Mouse (Mus musculus) liver, adult 2 months (tissue): Measurements from ENCODE around the gene Ccl17. TPM values are rescaled to one million over a fixed set of nuclear protein-coding genes. Genes with fewer than 3 reads are reported as not detected.

ENCODE experiments used
- DNase-seq: peaks from one replicate; pipeline ENCODE4 v3.0.0-alpha.2; 2011; ENCODE audit warnings: low read depth, low spot score; ENCODE audit errors: extremely low read depth
- H3K27ac ChIP-seq: fragments of 200-500 bp; replicated peaks from 2 replicates; pipeline ENCODE4 v1.5.1; 2012; ENCODE audit warnings: low read depth, mild to moderate bottlenecking, control low read depth, inconsistent platforms, low read length; ENCODE audit not compliant: insufficient read depth
- H3K27me3 ChIP-seq: fragments of 200-500 bp; 2 replicates; pipeline ENCODE4 v1.6.1; 2012; ENCODE audit warnings: mild to moderate bottlenecking, moderate library complexity, low read length, inconsistent platforms; ENCODE audit not compliant: control insufficient read depth, insufficient read depth
- H3K36me3 ChIP-seq: fragments of 200-500 bp; 2 replicates; pipeline ENCODE4 v1.6.1; 2012; ENCODE audit warnings: low read length, inconsistent platforms; ENCODE audit not compliant: control insufficient read depth, insufficient read depth
- H3K4me1 ChIP-seq: fragments of 200-500 bp; 2 replicates; pipeline ENCODE4 v1.6.1; 2011; ENCODE audit warnings: low read length; ENCODE audit not compliant: control insufficient read depth, insufficient read depth
- H3K4me3 ChIP-seq: fragments of 200-500 bp; 2 replicates; pipeline ENCODE4 v1.5.1; 2011; ENCODE audit warnings: low read depth, mild to moderate bottlenecking, control low read depth, low read length, moderate library complexity; ENCODE audit not compliant: insufficient read depth
- H3K79me2 ChIP-seq: fragments of 200-500 bp; 2 replicates; pipeline ENCODE4 v1.6.1; 2012; ENCODE audit warnings: inconsistent platforms, mild to moderate bottlenecking, low read length, moderate library complexity; ENCODE audit not compliant: control insufficient read depth, insufficient read depth
- H3K9ac ChIP-seq: fragments of 200-500 bp; 2 replicates; pipeline ENCODE4 v1.6.1; 2012; ENCODE audit warnings: low read depth, mild to moderate bottlenecking, control low read depth, inconsistent platforms, low read length
- CTCF ChIP-seq: fragments of 200-500 bp; IDR thresholded peaks from 2 replicates; pipeline ENCODE4 v1.5.1; 2011; ENCODE audit warnings: low read depth, low read length, control low read depth
- POLR2A ChIP-seq: fragments of 200-500 bp; IDR thresholded peaks from 2 replicates; pipeline ENCODE4 v1.6.1; 2011; ENCODE audit warnings: low read length, control low read depth; ENCODE audit not compliant: insufficient read depth; ENCODE audit errors: extremely low read depth
- WGBS: fragments of 180-500 bp; shearing (Covaris S2); methylation state at CpG from one replicate; pipeline ENCODE4 v1.1.7; 2018; 5-methylcytosine and 5-hydroxymethylcytosine counted together
- polyA plus RNA-seq: library from polyadenylated mRNA; depleted of rRNA; stranded (reverse); fragments of >200 nt; gene quantifications from 2 replicates; pipeline ENCODE4 v1.2.3, GENCODE M21; 2012
- total RNA-seq: library from RNA; depleted of rRNA; stranded (reverse); fragments of >200 nt; gene quantifications from 2 replicates; pipeline ENCODE4 v1.2.3, GENCODE M21; 2014

Ccl17 gene
- total and polyA plus RNA-seq, 2 experiments = 0.21 TPM; not detected in 1

DNA sequence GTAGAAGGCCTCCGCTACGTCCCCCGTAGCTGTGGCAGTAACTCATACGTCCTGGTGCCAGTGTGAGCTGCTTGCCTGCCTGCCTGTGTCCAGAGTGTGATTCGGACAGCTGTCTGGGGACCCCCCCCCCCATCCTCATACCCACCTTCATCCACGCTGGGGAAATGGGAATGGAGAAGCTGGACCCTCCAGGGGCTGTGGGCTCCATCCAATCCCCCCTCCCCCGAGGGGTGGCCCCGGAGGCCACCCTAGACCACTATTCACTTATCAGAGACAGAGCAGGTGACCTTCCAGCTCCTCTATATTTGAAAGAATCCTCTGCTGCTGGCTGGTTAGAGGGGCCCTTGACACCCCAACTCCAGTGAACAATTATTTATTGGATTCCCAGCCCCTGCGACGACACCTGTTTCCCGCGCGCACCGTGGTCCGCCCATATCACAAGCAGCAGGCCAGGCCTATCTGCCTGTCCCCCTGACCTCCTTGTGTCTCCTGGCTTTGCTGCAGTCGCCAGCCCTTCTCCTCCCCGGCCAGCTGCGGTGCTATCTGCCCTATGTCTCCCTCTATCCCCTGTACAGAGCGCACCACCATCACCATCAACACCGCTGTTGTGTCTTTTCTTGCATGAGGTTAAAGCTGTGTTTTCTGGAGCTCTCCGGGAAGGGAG is 29.6 kb upstream of the Ccl17 start:
- 89% methylated on average over 21 of the region's 21 CpGs for WGBS

GRCm38 (mm10) chr8:94781155-94781837 is 29.0 kb upstream of the Ccl17 start:
- peak; percentile 34 for DNase-seq
- no peak for TF ChIP-seq POLR2A
- TF ChIP-seq CTCF = no peak
- 70% methylated on average over 7 of the region's 7 CpGs for WGBS
- H3K36me3 ChIP-seq = no peaks in the 10 kb centered on the region
- H3K4me3 ChIP-seq = no peak overlapping the region
- no peak overlapping the region for H3K9ac ChIP-seq
- H3K27ac ChIP-seq = no peak overlapping the region
- no peaks in the 10 kb centered on the region for H3K27me3 ChIP-seq
- H3K4me1 ChIP-seq = no peaks in the 10 kb centered on the region; the same call in 1 of the 2 replicates
- H3K79me2 ChIP-seq = no peaks in the 10 kb centered on the region

More for the DNA sequence above, 29.6 kb upstream of the Ccl17 start:
- H3K36me3 ChIP-seq = no peaks in the 10 kb centered on the region
- H3K79me2 ChIP-seq = no peaks in the 10 kb centered on the region
- no peaks in the 10 kb centered on the region for H3K27me3 ChIP-seq
- H3K4me3 ChIP-seq = no peak overlapping the region
- no peak overlapping the region for H3K27ac ChIP-seq
- H3K9ac ChIP-seq = no peak overlapping the region
- H3K4me1 ChIP-seq = no peaks in the 10 kb centered on the region; the same call in 1 of the 2 replicates
- TF ChIP-seq CTCF (no peak), POLR2A (no peak)
- DNase-seq = no peak

GRCm38 (mm10) chr8:94781838-94782235 is 28.4 kb upstream of the Ccl17 start:
- 41% methylated on average over 11 of the region's 11 CpGs for WGBS
- no peaks in the 10 kb centered on the region for H3K79me2 ChIP-seq
- H3K36me3 ChIP-seq = no peaks in the 10 kb centered on the region
- TF ChIP-seq POLR2A (no peak), CTCF (no peak)
- no peaks in the 10 kb centered on the region; the same call in 1 of the 2 replicates for H3K4me1 ChIP-seq
- no peak overlapping the region for H3K9ac ChIP-seq
- no peak overlapping the region for H3K27ac ChIP-seq
- no peak overlapping the region for H3K4me3 ChIP-seq
- no peaks in the 10 kb centered on the region for H3K27me3 ChIP-seq
- DNase-seq = no peak

- H3K4me3 ChIP-seq = no peak overlapping the region
- no peaks in the 10 kb centered on the region for H3K36me3 ChIP-seq
- no peak for DNase-seq
- H3K27me3 ChIP-seq = no peaks in the 10 kb centered on the region
- H3K27ac ChIP-seq = no peak overlapping the region
- 78% methylated on average over 4 of the region's 4 CpGs for WGBS
- H3K4me1 ChIP-seq = no peaks in the 10 kb centered on the region; the same call in 1 of the 2 replicates
- TF ChIP-seq CTCF (no peak), POLR2A (no peak)
- no peak overlapping the region for H3K9ac ChIP-seq
- H3K79me2 ChIP-seq = no peaks in the 10 kb centered on the region
These were observed 26.4 kb upstream of the Ccl17 start for GRCm38 (mm10) chr8:94783890-94784289.

DNA sequence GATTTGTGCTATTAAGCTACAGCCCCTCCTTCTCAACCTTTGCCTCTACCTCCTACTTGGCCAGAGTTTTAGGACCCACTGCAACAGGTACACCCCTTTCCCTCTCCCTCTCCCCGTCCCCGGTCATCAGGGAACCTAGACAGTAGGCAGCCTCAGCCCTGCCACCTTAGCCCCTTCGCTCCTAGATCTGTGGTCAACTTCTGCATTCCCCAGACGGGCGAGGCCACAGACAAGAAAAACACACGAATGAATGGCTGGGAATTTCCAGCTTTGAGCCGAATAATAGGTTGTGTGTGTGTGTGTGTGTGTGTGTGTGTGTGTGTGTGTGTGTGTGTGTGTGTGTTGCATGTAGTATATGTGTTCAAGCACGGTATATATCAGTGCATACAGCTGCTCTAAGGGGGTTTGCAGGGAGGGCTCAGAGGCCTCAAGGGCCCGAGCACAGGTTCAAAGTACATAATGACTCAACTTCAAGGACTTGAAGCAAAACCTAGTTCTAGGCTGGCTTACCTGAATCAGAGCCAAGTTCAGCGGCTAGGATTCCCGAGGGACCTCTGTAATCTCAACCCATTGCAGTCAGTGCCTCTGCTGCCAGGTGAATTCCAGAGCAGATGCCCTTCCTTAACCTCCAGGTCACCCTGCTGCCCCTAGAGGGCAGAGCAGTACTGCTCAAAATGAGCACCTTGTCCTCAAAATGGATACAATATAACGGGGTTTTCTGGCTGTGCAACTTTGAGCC is 24.8 kb upstream of the Ccl17 start:
- H3K36me3 ChIP-seq = no peaks in the 10 kb centered on the region
- TF ChIP-seq POLR2A = no peak
- TF ChIP-seq CTCF = peak; percentile 74
- H3K79me2 ChIP-seq = no peaks in the 10 kb centered on the region
- 63% methylated on average over 12 of the region's 12 CpGs for WGBS
- no peaks in the 10 kb centered on the region for H3K4me1 ChIP-seq
- no peak overlapping the region for H3K4me3 ChIP-seq
- no peak overlapping the region for H3K9ac ChIP-seq
- peak; percentile 61 for DNase-seq
- no peaks in the 10 kb centered on the region for H3K27me3 ChIP-seq
- no peak overlapping the region for H3K27ac ChIP-seq
